Mouse (Mus musculus) forebrain, postnatal 0 days (tissue): ENCODE data around the gene Mgat4c. TPM values are rescaled to one million over a fixed set of nuclear protein-coding genes. Genes with fewer than 3 reads are reported as not detected.

Experiments used
- ATAC-seq: fragments of 200-750 bp; cut with Nextera tagmentation; 2 replicates; pipeline ENCODE4 v1.8.0; 2017; ENCODE audit warnings: mild to moderate bottlenecking, moderate library complexity
- DNase-seq: peaks from one replicate; pipeline ENCODE4 v3.0.0-alpha.2; 2015
- H3K27ac ChIP-seq: fragments of 300-500 bp; sonication (generic); 2 replicates; pipeline ENCODE4 v1.5.1; 2014; ENCODE audit warnings: low read depth, mild to moderate bottlenecking, antibody characterized with exemption, low read length, moderate library complexity, mixed read lengths
- H3K27me3 ChIP-seq: fragments of 300-500 bp; sonication (generic); 2 replicates; pipeline ENCODE4 v1.6.1; 2014; ENCODE audit warnings: mild to moderate bottlenecking, low read length, mixed read lengths; ENCODE audit not compliant: insufficient read depth
- H3K36me3 ChIP-seq: fragments of 300-500 bp; sonication (generic); 2 replicates; pipeline ENCODE4 v1.6.1; 2014; ENCODE audit warnings: mild to moderate bottlenecking, moderate library complexity; ENCODE audit not compliant: insufficient read depth
- H3K4me1 ChIP-seq: fragments of 300-500 bp; sonication (generic); 2 replicates; pipeline ENCODE4 v1.6.1; 2014; ENCODE audit warnings: antibody characterized with exemption; ENCODE audit not compliant: insufficient read depth
- H3K4me2 ChIP-seq: fragments of 300-500 bp; sonication (generic); 2 replicates; pipeline ENCODE4 v1.6.1; 2014; ENCODE audit warnings: low read depth, mild to moderate bottlenecking, moderate library complexity
- H3K4me3 ChIP-seq: fragments of 300-500 bp; sonication (generic); 2 replicates; pipeline ENCODE4 v1.5.1; 2014; ENCODE audit warnings: low read depth, low read length, mixed read lengths
- H3K9ac ChIP-seq: fragments of 300-500 bp; sonication (generic); 2 replicates; pipeline ENCODE4 v1.6.1; 2014; ENCODE audit warnings: mild to moderate bottlenecking
- H3K9me3 ChIP-seq: fragments of 300-500 bp; sonication (generic); 2 replicates; pipeline ENCODE4 v1.6.1; 2016; ENCODE audit warnings: low read length
- CTCF ChIP-seq: sonication (generic); IDR thresholded peaks from 2 replicates; pipeline ENCODE4 v1.5.1; 2016; ENCODE audit warnings: antibody characterized with exemption, control low read depth, low read depth
- WGBS: fragments of 180-500 bp; shearing (Covaris S2); extraction: QIAGEN DNeasy Blood & Tissue Kit; methylation state at CpG from one replicate; pipeline ENCODE4 v1.1.7; 2014; 5-methylcytosine and 5-hydroxymethylcytosine counted together
- polyA plus RNA-seq: library from polyadenylated mRNA; unstranded; fragments of >200 nt; fragmentation: Nextera tagmentation; extraction: Ambion mirVana; gene quantifications from 2 replicates; pipeline ENCODE4 v1.2.1, GENCODE M21; 2015
- total RNA-seq: library from RNA; depleted of rRNA; stranded (reverse); fragments of >200 nt; gene quantifications from 2 replicates; pipeline ENCODE4 v1.2.3, GENCODE M21; 2014

The Mgat4c gene
- total and polyA plus RNA-seq, 2 experiments from 2014 or later, result 45.6 to 46.7 TPM

- no peak for DNase-seq
- no peak overlapping the region for H3K9ac ChIP-seq
- TF ChIP-seq CTCF, result no peak
- no peak overlapping the region for H3K27ac ChIP-seq
- no peak overlapping the region for H3K4me2 ChIP-seq
- H3K4me3 ChIP-seq, result no peak overlapping the region
- no peaks in the 10 kb centered on the region for H3K4me1 ChIP-seq
- WGBS, result 93% methylated on average over 1 of the region's 1 CpGs
- ATAC-seq, result no peak
- no peaks in the 10 kb centered on the region for H3K9me3 ChIP-seq
- H3K27me3 ChIP-seq, result no peaks in the 10 kb centered on the region
- no peaks in the 10 kb centered on the region for H3K36me3 ChIP-seq
Observed at GRCm38 (mm10) chr10:101889866-101890265, 208.6 kb downstream of the Mgat4c start.

- H3K4me2 ChIP-seq, result no peak overlapping the region
- no peak overlapping the region for H3K4me3 ChIP-seq
- no peaks in the 10 kb centered on the region for H3K9me3 ChIP-seq
- no peak for TF ChIP-seq CTCF
- DNase-seq (no peak), ATAC-seq (no peak)
- no peaks in the 10 kb centered on the region for H3K27me3 ChIP-seq
- H3K9ac ChIP-seq, result no peak overlapping the region
- no peak overlapping the region for H3K27ac ChIP-seq
- H3K4me1 ChIP-seq, result no peaks in the 10 kb centered on the region
- H3K36me3 ChIP-seq, result no peaks in the 10 kb centered on the region
Observed at GRCm38 (mm10) chr10:101917328-101917814, 236.1 kb downstream of the Mgat4c start.

GRCm38 (mm10) chr10:101997612-101998011 is 316.3 kb downstream of the Mgat4c start:
- ATAC-seq, result peak; percentile 40; the same call in 1 of the 2 replicates
- 63% methylated on average over 4 of the region's 4 CpGs for WGBS
- Histone ChIP-seq H3K27me3 (no peaks in the 10 kb centered on the region), H3K4me1 (no peaks in the 10 kb centered on the region), H3K9me3 (no peaks in the 10 kb centered on the region), H3K36me3 (no peaks in the 10 kb centered on the region), H3K27ac (no peak overlapping the region), H3K4me3 (no peak overlapping the region), H3K4me2 (no peak overlapping the region), H3K9ac (no peak overlapping the region)
- TF ChIP-seq CTCF, result no peak
- peak; percentile 37 for DNase-seq

- no peak for DNase-seq
- Histone ChIP-seq H3K9me3 (no peaks in the 10 kb centered on the region), H3K27me3 (no peaks in the 10 kb centered on the region), H3K4me1 (no peaks in the 10 kb centered on the region), H3K4me2 (no peak overlapping the region), H3K9ac (no peak overlapping the region), H3K27ac (no peak overlapping the region), H3K4me3 (no peak overlapping the region), H3K36me3 (no peaks in the 10 kb centered on the region)
- ATAC-seq, result no peak
- 55% methylated on average over 2 of the region's 2 CpGs for WGBS
- no peak for TF ChIP-seq CTCF
Observed at GRCm38 (mm10) chr10:102042513-102042912, 361.2 kb downstream of the Mgat4c start.

- no peaks in the 10 kb centered on the region for H3K27me3 ChIP-seq
- TF ChIP-seq CTCF, result no peak
- DNase-seq (no peak), ATAC-seq (no peak)
- H3K27ac ChIP-seq, result no peak overlapping the region
- H3K4me3 ChIP-seq, result no peak overlapping the region
- H3K9me3 ChIP-seq, result no peaks in the 10 kb centered on the region
- H3K4me2 ChIP-seq, result no peak overlapping the region
- H3K36me3 ChIP-seq, result no peaks in the 10 kb centered on the region
- no peak overlapping the region for H3K9ac ChIP-seq
- 90% methylated on average over 3 of the region's 3 CpGs for whole genome bisulfite sequencing
- H3K4me1 ChIP-seq, result no peaks in the 10 kb centered on the region
Observed at GRCm38 (mm10) chr10:102056218-102056617, 374.9 kb downstream of the Mgat4c start.

GRCm38 (mm10) chr10:102056975-102057565 is 375.8 kb downstream of the Mgat4c start:
- Histone ChIP-seq H3K9ac (no peak overlapping the region), H3K27ac (no peak overlapping the region)

GRCm38 (mm10) chr10:102074541-102075398 is 393.5 kb downstream of the Mgat4c start:
- DNase-seq (no peak), ATAC-seq (no peak)
- TF ChIP-seq CTCF, result no peak
- no peaks in the 10 kb centered on the region for H3K9me3 ChIP-seq
- no peak overlapping the region for H3K27ac ChIP-seq
- H3K4me2 ChIP-seq, result no peak overlapping the region
- no peak overlapping the region for H3K4me3 ChIP-seq
- H3K4me1 ChIP-seq, result no peaks in the 10 kb centered on the region
- no peaks in the 10 kb centered on the region for H3K27me3 ChIP-seq
- H3K36me3 ChIP-seq, result no peaks in the 10 kb centered on the region
- H3K9ac ChIP-seq, result no peak overlapping the region

More at GRCm38 (mm10) chr10:102056975-102057565, 375.8 kb downstream of the Mgat4c start:
- DNase-seq (no peak), ATAC-seq (no peak)
- 4% methylated on average over 2 of the region's 2 CpGs for WGBS
- no peaks in the 10 kb centered on the region for H3K36me3 ChIP-seq
- H3K4me3 ChIP-seq, result no peak overlapping the region
- H3K27me3 ChIP-seq, result no peaks in the 10 kb centered on the region
- no peak overlapping the region for H3K4me2 ChIP-seq
- H3K9me3 ChIP-seq, result no peaks in the 10 kb centered on the region
- no peak for TF ChIP-seq CTCF
- no peaks in the 10 kb centered on the region for H3K4me1 ChIP-seq
